Mouse (Mus musculus) heart, postnatal 4 days (tissue): ENCODE data around the gene Zfp131. TPM values are rescaled to one million over a fixed set of nuclear protein-coding genes. Genes with fewer than 3 reads are reported as not detected.
"Not testable (repeated sequence)": the region's sequence is repeated elsewhere in the genome, so short reads cannot be mapped to it uniquely, and the experiment has no call there.

Source experiments
- DNase-seq: peaks from one replicate; pipeline ENCODE4 v3.0.0; 2021
- total RNA-seq, 2 experiments: library from RNA; stranded (reverse); gene quantifications; 2 replicates each; pipeline ENCODE4 v1.2.3; 2021

The Zfp131 gene
- 10 to 100 TPM; 29.4 to 32.6 TPM for total RNA-seq

- peak; percentile 95 for DNase-seq
Observed at GRCm38 (mm10) chr13:119790761-119791579, at the start of gene Zfp131. TSS of gene Zfp131 (minus strand) at chr13:119790889.

GRCm38 (mm10) chr13:119839982-119840381 is 49.3 kb upstream of the Zfp131 start:
- not testable (repeated sequence) for DNase-seq

- DNase-seq, result peak; percentile 25
Observed at GRCm38 (mm10) chr13:119837719-119838337, 47.1 kb upstream of the Zfp131 start.

- not testable (repeated sequence) for DNase-seq
Observed at GRCm38 (mm10) chr13:119836324-119836811, 45.7 kb upstream of the Zfp131 start.

- peak; percentile 53 for DNase-seq
Observed at GRCm38 (mm10) chr13:119835320-119836056, 44.8 kb upstream of the Zfp131 start, which contains the start of gene D13Ertd608e. TSS of gene D13Ertd608e (plus strand) at chr13:119836006.

GRCm38 (mm10) chr13:119830116-119830515 is 39.4 kb upstream of the Zfp131 start, which contains the start of gene AF067063:
TSS of gene AF067063 (minus strand) at chr13:119830216.
- not testable (repeated sequence) for DNase-seq

GRCm38 (mm10) chr13:119817579-119818206 is 27.0 kb upstream of the Zfp131 start:
- no peak for DNase-seq

GRCm38 (mm10) chr13:119816798-119817197 is 26.1 kb upstream of the Zfp131 start:
- no peak for DNase-seq

GRCm38 (mm10) chr13:119810031-119810430 is 19.3 kb upstream of the Zfp131 start:
- peak; percentile 27 for DNase-seq

GRCm38 (mm10) chr13:119808937-119809336 is 18.2 kb upstream of the Zfp131 start:
- no peak for DNase-seq

- DNase-seq, result no peak
Observed at GRCm38 (mm10) chr13:119797656-119798055, 7.0 kb upstream of the Zfp131 start.

- DNase-seq, result no peak
Observed at GRCm38 (mm10) chr13:119792791-119793404, 2.2 kb upstream of the Zfp131 start.

- no peak for DNase-seq
Observed at GRCm38 (mm10) chr13:119791580-119792135, 969 bp upstream of the Zfp131 start.

GRCm38 (mm10) chr13:119789851-119790717 is 605 bp downstream of the Zfp131 start:
- DNase-seq, result peak; percentile 79

GRCm38 (mm10) chr13:119783581-119783980 is 7.1 kb downstream of the Zfp131 start:
- DNase-seq, result no peak

- DNase-seq, result no peak
Observed at GRCm38 (mm10) chr13:119768541-119768940, 22.1 kb downstream of the Zfp131 start.

- no peak for DNase-seq
Observed at GRCm38 (mm10) chr13:119766480-119766879, 24.2 kb downstream of the Zfp131 start.

GRCm38 (mm10) chr13:119756831-119757230 is 33.9 kb downstream of the Zfp131 start:
- peak; percentile 16 for DNase-seq

- DNase-seq, result peak; percentile 81
Observed at GRCm38 (mm10) chr13:119755681-119756471, 34.8 kb downstream of the Zfp131 start, which contains the start of gene Nim1k. TSS of gene Nim1k (minus strand) at chr13:119755882.
